ENCODE assay signal across 8 mouse cellular contexts in genomic region chr12:52503131-52503455, GRCm38 (mm10). TPM values are rescaled to one million over a fixed set of nuclear protein-coding genes. Genes with fewer than 3 reads are reported as not detected.
DNase-seq lines count a peak whose midpoint lies in the region; ATAC-seq and TF ChIP-seq lines count a peak whose summit lies in the region.

No protein-coding gene starts in this region.

- H3K4me3 ChIP-seq in liver, adult 2 months (ENCODE audit: insufficient read depth, low read depth, low read length) = peak overlapping the region; percentile 84
- H3K4me3 ChIP-seq in embryonic facial prominence, embryonic 13.5 days = peak overlapping the region; percentile 98
- H3K4me3 ChIP-seq in limb, embryonic 12.5 days (replicated peaks) = peak overlapping the region; percentile 97

- no peaks in the 10 kb centered on the region for H3K36me3 ChIP-seq in liver, adult 2 months (ENCODE audit: control insufficient read depth, insufficient read depth, low read length)
- no peaks in the 10 kb centered on the region for H3K36me3 ChIP-seq in embryonic facial prominence, embryonic 13.5 days
- H3K36me3 ChIP-seq in limb, embryonic 12.5 days = no peaks in the 10 kb centered on the region

- WGBS in liver, adult 2 months = under 1% methylated on average over 13 of the region's 13 CpGs
- WGBS in embryonic facial prominence, embryonic 13.5 days = under 1% methylated on average over 13 of the region's 13 CpGs
- WGBS in limb, embryonic 12.5 days = under 1% methylated on average over 13 of the region's 13 CpGs

- H3K9ac ChIP-seq in liver, adult 2 months (ENCODE audit: low read depth, low read length) = peak overlapping the region; percentile 88
- H3K9ac ChIP-seq in embryonic facial prominence, embryonic 13.5 days = peak overlapping the region; percentile 81
- H3K9ac ChIP-seq in limb, embryonic 12.5 days (replicated peaks) = peak overlapping the region; percentile 63

- no peak for TF ChIP-seq CTCF in liver, adult 2 months (IDR thresholded peaks at IDR 0.05; ENCODE audit: low read depth, low read length)

- ATAC-seq in embryonic facial prominence, embryonic 13.5 days (ENCODE audit: insufficient number of reproducible peaks, insufficient read depth, low FRiP score, low TSS enrichment, low read depth) = peak; percentile 17
- peak; percentile 61 for ATAC-seq in limb, embryonic 12.5 days (ENCODE audit: insufficient number of reproducible peaks, insufficient read depth, low FRiP score, low TSS enrichment, low read depth)
- ATAC-seq in neutrophil, adult 5-6 weeks (ENCODE audit: extremely low read depth, insufficient number of reproducible peaks, low FRiP score, poor library complexity, severe bottlenecking) = peak; percentile 3; the same call in 1 of the 2 replicates

- H3K27ac ChIP-seq in liver, adult 2 months (replicated peaks; ENCODE audit: insufficient read depth, low read depth, low read length) = peak overlapping the region; percentile 95
- H3K27ac ChIP-seq in embryonic facial prominence, embryonic 13.5 days = peak overlapping the region; percentile 100
- H3K27ac ChIP-seq in limb, embryonic 12.5 days = peak overlapping the region; percentile 100

- no peaks in the 10 kb centered on the region for H3K9me3 ChIP-seq in embryonic facial prominence, embryonic 13.5 days
- no peaks in the 10 kb centered on the region for H3K9me3 ChIP-seq in limb, embryonic 12.5 days

- H3K4me1 ChIP-seq in liver, adult 2 months (ENCODE audit: control insufficient read depth, insufficient read depth, low read length) = peaks cover 2% of the 10 kb centered on the region; the same call in 1 of the 2 replicates
- H3K4me1 ChIP-seq in embryonic facial prominence, embryonic 13.5 days = no peaks in the 10 kb centered on the region
- peaks cover 10% of the 10 kb centered on the region; the same call in 1 of the 2 replicates for H3K4me1 ChIP-seq in limb, embryonic 12.5 days (replicated peaks)

- no peak for DNase-seq in liver, adult 2 months (ENCODE audit: extremely low read depth, low read depth, low spot score)
- no peak for DNase-seq in liver
- DNase-seq in spleen, adult 18-20 months = no peak
- DNase-seq in right cerebral cortex, postnatal 14 days = no peak
- DNase-seq in spleen, postnatal 10 days (ENCODE audit: low spot score in 2 of 2) = no peak

- TF ChIP-seq POLR2A in liver, adult 2 months (IDR thresholded peaks at IDR 0.05; ENCODE audit: extremely low read depth, insufficient read depth, low read length) = no peak

- peaks cover 8% of the 10 kb centered on the region; the same call in 1 of the 2 replicates for H3K79me2 ChIP-seq in liver, adult 2 months (ENCODE audit: control insufficient read depth, insufficient read depth, low read length)

- H3K27me3 ChIP-seq in liver, adult 2 months (ENCODE audit: control insufficient read depth, insufficient read depth, low read length) = no peaks in the 10 kb centered on the region
- no peaks in the 10 kb centered on the region for H3K27me3 ChIP-seq in embryonic facial prominence, embryonic 13.5 days
- no peaks in the 10 kb centered on the region for H3K27me3 ChIP-seq in limb, embryonic 12.5 days

- H3K4me2 ChIP-seq in embryonic facial prominence, embryonic 13.5 days = peak overlapping the region; percentile 76
- peak overlapping the region; percentile 67 for H3K4me2 ChIP-seq in limb, embryonic 12.5 days

RNA-seq across cellular contexts. Expression of gene Arhgap5, which starts 0.7 kb away (rescaled TPM):
- 83.8 and 92.7 TPM in 2 replicates for total RNA-seq in liver, adult 2 months (2014; rRNA removed)
- 3.1 and 3.5 TPM in 2 replicates for polyA plus RNA-seq in liver, adult 2 months (2012; rRNA removed)
- polyA plus RNA-seq in embryonic facial prominence, embryonic 13.5 days (2015; fragmentation: Nextera tagmentation; extraction: Ambion mirVana) = 49.1 and 57.6 TPM in 2 replicates
- 56.9 and 58.9 TPM in 2 replicates for polyA plus RNA-seq in limb, embryonic 12.5 days (2016; fragmentation: Nextera tagmentation; extraction: Ambion mirVana)
- total RNA-seq in neutrophil, adult 5-6 weeks (2017) = 34.3 and 38.7 TPM in 2 replicates

Comparison
In these comparisons a context has a peak if more than half of its experiments do, and no peak if none do; other contexts are left out.
1. ATAC-seq: peak in every context shown above with its lines; median percentile 61 in limb, embryonic 12.5 days; 17 in embryonic facial prominence, embryonic 13.5 days; 3 in neutrophil, adult 5-6 weeks.
2. RNA of gene Arhgap5, which starts 0.7 kb away (polyA plus RNA-seq): 56.9 to 58.9 TPM in limb, embryonic 12.5 days and 49.1 to 57.6 TPM in embryonic facial prominence, embryonic 13.5 days; 3.1 to 3.5 TPM in liver, adult 2 months; every median in the first group is over 10 times any median in the second.
3. Peak in every context shown above with its lines, with median percentiles within 50 percentile points of each other: H3K27ac ChIP-seq, H3K4me3 ChIP-seq and H3K9ac ChIP-seq.